Mouse (Mus musculus) forebrain, postnatal 0 days (tissue): Measurements from ENCODE around the gene Map4k5. TPM values are rescaled to one million over a fixed set of nuclear protein-coding genes. Genes with fewer than 3 reads are reported as not detected.

Source experiments
- ATAC-seq: fragments of 200-750 bp; cut with Nextera tagmentation; 2 replicates; pipeline ENCODE4 v1.8.0; 2017; ENCODE audit warnings: mild to moderate bottlenecking, moderate library complexity
- DNase-seq: peaks from one replicate; pipeline ENCODE4 v3.0.0-alpha.2; 2015
- H3K27ac ChIP-seq: fragments of 300-500 bp; sonication (generic); 2 replicates; pipeline ENCODE4 v1.5.1; 2014; ENCODE audit warnings: low read depth, mild to moderate bottlenecking, antibody characterized with exemption, low read length, moderate library complexity, mixed read lengths
- H3K27me3 ChIP-seq: fragments of 300-500 bp; sonication (generic); 2 replicates; pipeline ENCODE4 v1.6.1; 2014; ENCODE audit warnings: mild to moderate bottlenecking, low read length, mixed read lengths; ENCODE audit not compliant: insufficient read depth
- H3K36me3 ChIP-seq: fragments of 300-500 bp; sonication (generic); 2 replicates; pipeline ENCODE4 v1.6.1; 2014; ENCODE audit warnings: mild to moderate bottlenecking, moderate library complexity; ENCODE audit not compliant: insufficient read depth
- H3K4me1 ChIP-seq: fragments of 300-500 bp; sonication (generic); 2 replicates; pipeline ENCODE4 v1.6.1; 2014; ENCODE audit warnings: antibody characterized with exemption; ENCODE audit not compliant: insufficient read depth
- H3K4me2 ChIP-seq: fragments of 300-500 bp; sonication (generic); 2 replicates; pipeline ENCODE4 v1.6.1; 2014; ENCODE audit warnings: low read depth, mild to moderate bottlenecking, moderate library complexity
- H3K4me3 ChIP-seq: fragments of 300-500 bp; sonication (generic); 2 replicates; pipeline ENCODE4 v1.5.1; 2014; ENCODE audit warnings: low read depth, low read length, mixed read lengths
- H3K9ac ChIP-seq: fragments of 300-500 bp; sonication (generic); 2 replicates; pipeline ENCODE4 v1.6.1; 2014; ENCODE audit warnings: mild to moderate bottlenecking
- H3K9me3 ChIP-seq: fragments of 300-500 bp; sonication (generic); 2 replicates; pipeline ENCODE4 v1.6.1; 2016; ENCODE audit warnings: low read length
- CTCF ChIP-seq: sonication (generic); IDR thresholded peaks from 2 replicates; pipeline ENCODE4 v1.5.1; 2016; ENCODE audit warnings: antibody characterized with exemption, control low read depth, low read depth
- WGBS: fragments of 180-500 bp; shearing (Covaris S2); extraction: QIAGEN DNeasy Blood & Tissue Kit; methylation state at CpG from one replicate; pipeline ENCODE4 v1.1.7; 2014; 5-methylcytosine and 5-hydroxymethylcytosine counted together
- polyA plus RNA-seq: library from polyadenylated mRNA; unstranded; fragments of >200 nt; fragmentation: Nextera tagmentation; extraction: Ambion mirVana; gene quantifications from 2 replicates; pipeline ENCODE4 v1.2.1, GENCODE M21; 2015
- total RNA-seq: library from RNA; depleted of rRNA; stranded (reverse); fragments of >200 nt; gene quantifications from 2 replicates; pipeline ENCODE4 v1.2.3, GENCODE M21; 2014

Map4k5 gene
- total and polyA plus RNA-seq, 2 experiments from 2014 or later, result 20.4 to 47.6 TPM

DNA sequence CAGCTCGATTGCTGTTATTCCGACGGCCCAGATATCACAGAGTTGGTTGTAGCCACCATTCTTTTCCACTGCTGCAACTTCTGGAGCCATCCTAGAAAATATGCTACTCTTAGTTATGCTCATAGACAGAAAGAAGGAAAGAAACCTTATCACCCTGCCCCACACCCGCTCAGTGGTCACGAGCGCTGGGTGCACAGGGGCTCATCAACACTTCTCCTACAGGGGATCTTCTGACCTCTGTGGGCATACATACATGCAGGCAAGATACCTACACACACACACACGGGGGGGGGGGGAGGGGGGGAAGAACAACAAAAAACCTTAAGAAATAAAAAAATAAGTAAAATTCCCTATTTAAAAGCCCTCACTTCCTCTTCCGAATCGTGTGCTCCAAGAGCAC is 47.3 kb downstream of the Map4k5 start:
- H3K9ac ChIP-seq, result no peak overlapping the region
- no peaks in the 10 kb centered on the region for H3K27me3 ChIP-seq
- H3K27ac ChIP-seq, result no peak overlapping the region
- no peak for TF ChIP-seq CTCF
- 90% methylated on average over 9 of the region's 9 CpGs for WGBS
- no peak overlapping the region for H3K4me2 ChIP-seq
- H3K4me1 ChIP-seq, result no peaks in the 10 kb centered on the region
- no peak overlapping the region for H3K4me3 ChIP-seq
- H3K36me3 ChIP-seq, result peaks cover 47% of the 10 kb centered on the region
- no peak for DNase-seq
- no peak for ATAC-seq
- H3K9me3 ChIP-seq, result no peaks in the 10 kb centered on the region

DNA sequence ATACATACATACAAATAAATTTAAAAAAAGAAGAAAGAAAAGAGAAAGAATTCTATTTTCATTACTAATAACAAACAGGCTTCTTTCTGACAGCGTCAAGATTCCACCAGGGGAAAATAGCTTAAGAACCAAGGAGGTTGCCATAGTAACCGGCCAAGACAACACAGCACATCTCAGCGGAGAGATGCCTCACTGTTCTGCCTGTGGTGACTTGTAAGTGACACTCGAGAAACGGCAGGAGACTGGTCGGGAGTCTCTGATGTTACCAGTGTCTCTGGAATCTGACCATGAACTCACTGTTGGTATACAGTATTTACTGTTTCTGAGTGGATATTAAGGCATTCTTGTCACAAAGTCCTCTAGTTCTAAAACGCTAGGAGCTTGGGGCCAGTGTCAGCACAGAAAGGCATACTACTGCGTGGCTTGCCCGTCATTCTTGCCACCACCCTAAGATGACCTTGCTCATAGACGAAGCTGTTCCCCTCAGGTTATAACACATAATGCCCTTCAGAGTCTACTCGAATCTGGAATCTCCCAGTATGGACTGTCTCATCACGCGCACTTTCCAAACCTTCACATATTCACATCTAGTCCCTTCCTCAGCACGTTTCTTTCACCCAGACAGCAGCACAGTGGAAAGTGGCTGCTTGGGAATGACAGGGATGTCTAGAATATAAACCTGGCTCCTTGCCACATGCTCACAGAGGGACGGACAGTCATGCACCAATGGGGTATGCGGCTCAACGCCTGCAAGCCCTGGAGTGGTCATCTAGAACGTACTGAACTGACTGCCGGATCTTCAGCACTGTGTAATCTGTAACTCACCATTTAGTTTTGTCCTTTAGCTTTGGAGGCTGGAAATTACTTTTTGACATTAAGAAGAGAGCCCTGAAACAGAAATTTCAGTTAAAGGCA is 49.2 kb downstream of the Map4k5 start:
- Histone ChIP-seq H3K36me3 (peaks cover 47% of the 10 kb centered on the region), H3K4me1 (no peaks in the 10 kb centered on the region), H3K27me3 (no peaks in the 10 kb centered on the region), H3K9me3 (no peaks in the 10 kb centered on the region), H3K9ac (no peak overlapping the region), H3K27ac (no peak overlapping the region), H3K4me2 (no peak overlapping the region), H3K4me3 (no peak overlapping the region)
- WGBS, result 56% methylated on average over 19 of the region's 19 CpGs
- DNase-seq (peak; percentile 73), ATAC-seq (peak; percentile 92)
- TF ChIP-seq CTCF, result no peak

- no peak for TF ChIP-seq CTCF
- no peak for ATAC-seq
- H3K4me2 ChIP-seq, result no peak overlapping the region
- DNase-seq, result no peak
- H3K4me1 ChIP-seq, result no peaks in the 10 kb centered on the region
- no peaks in the 10 kb centered on the region for H3K9me3 ChIP-seq
- no peak overlapping the region for H3K9ac ChIP-seq
- no peak overlapping the region for H3K4me3 ChIP-seq
- 71% methylated on average over 11 of the region's 11 CpGs for WGBS
- peaks cover 33% of the 10 kb centered on the region for H3K36me3 ChIP-seq
- H3K27me3 ChIP-seq, result no peaks in the 10 kb centered on the region
- H3K27ac ChIP-seq, result no peak overlapping the region
These were observed 54.6 kb downstream of the Map4k5 start for GRCm38 (mm10) chr12:69838376-69838775.

DNA sequence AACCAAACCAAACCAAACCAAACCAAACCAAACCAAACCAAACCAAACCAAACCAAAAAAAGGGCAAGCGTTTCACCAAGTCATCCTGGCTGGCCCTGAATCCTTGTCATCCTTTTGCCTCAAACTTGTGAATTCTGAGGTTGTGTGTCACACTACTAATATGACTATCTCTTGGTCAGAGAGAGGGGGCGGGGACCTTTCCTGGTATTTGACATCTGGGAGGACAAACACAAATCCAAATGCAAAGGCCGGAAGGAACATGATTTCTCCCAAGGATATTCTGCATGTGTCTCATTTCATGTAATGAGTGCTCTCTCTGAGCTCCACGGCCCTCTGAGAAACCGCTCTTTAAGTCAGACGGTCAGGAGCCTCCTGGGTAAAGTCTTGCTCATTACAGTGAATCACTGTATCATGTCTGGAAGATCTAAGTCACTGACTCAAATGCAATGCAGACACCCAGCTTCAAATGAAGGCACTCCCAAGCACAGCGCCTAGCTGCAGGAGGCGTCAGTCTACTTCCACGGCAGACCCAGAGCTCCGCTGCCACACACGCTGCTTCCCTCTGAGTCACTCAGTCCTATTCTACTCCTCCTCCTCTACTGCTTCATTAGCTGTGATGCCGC is 58.9 kb downstream of the Map4k5 start:
- ATAC-seq, result no peak; the same call in 1 of the 2 replicates
- TF ChIP-seq CTCF, result no peak
- Histone ChIP-seq H3K9me3 (no peaks in the 10 kb centered on the region), H3K27me3 (no peaks in the 10 kb centered on the region), H3K4me2 (no peak overlapping the region), H3K36me3 (peaks cover 29% of the 10 kb centered on the region), H3K27ac (no peak overlapping the region), H3K4me1 (no peaks in the 10 kb centered on the region), H3K9ac (no peak overlapping the region), H3K4me3 (no peak overlapping the region)
- no peak for DNase-seq
- 82% methylated on average over 12 of the region's 12 CpGs for WGBS

- H3K4me2 ChIP-seq, result no peak overlapping the region
- H3K9me3 ChIP-seq, result no peaks in the 10 kb centered on the region
- no peak for DNase-seq
- H3K4me1 ChIP-seq, result no peaks in the 10 kb centered on the region
- 90% methylated on average over 9 of the region's 9 CpGs for WGBS
- no peak overlapping the region for H3K4me3 ChIP-seq
- peaks cover 32% of the 10 kb centered on the region for H3K36me3 ChIP-seq
- H3K9ac ChIP-seq, result no peak overlapping the region
- ATAC-seq, result no peak
- TF ChIP-seq CTCF, result no peak
- no peaks in the 10 kb centered on the region for H3K27me3 ChIP-seq
- no peak overlapping the region for H3K27ac ChIP-seq
These were observed 61.6 kb downstream of the Map4k5 start for GRCm38 (mm10) chr12:69831239-69831910.

DNA sequence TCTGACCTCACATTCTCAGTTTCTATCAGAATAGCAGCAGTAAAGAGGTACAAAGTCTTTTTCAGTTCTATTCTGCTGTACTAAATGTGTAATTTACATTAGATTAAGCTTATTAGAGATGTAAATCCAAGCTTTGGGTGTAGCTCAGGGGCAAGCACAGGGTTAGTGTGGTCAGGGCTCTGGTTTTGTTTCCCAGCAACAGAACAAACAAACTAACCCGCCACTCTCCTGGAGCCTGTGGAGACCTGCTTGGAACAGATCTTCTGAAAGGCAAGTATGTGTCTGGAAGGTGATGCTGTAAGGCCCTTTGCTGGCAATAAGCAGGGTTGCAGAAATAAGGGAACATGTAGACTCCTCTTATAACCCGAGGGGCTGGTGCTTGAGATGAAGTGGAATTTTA is 64.8 kb downstream of the Map4k5 start:
- Histone ChIP-seq H3K4me1 (no peaks in the 10 kb centered on the region), H3K27ac (no peak overlapping the region), H3K9ac (no peak overlapping the region), H3K4me2 (no peak overlapping the region), H3K36me3 (peaks cover 26% of the 10 kb centered on the region), H3K4me3 (no peak overlapping the region), H3K27me3 (no peaks in the 10 kb centered on the region), H3K9me3 (no peaks in the 10 kb centered on the region)
- 43% methylated on average over 2 of the region's 2 CpGs for WGBS
- no peak for DNase-seq
- no peak for TF ChIP-seq CTCF
- ATAC-seq, result no peak
